Mouse (Mus musculus) thymus, postnatal 14 days (tissue): ENCODE measurements around the gene Spon1.

Experiments used
- DNase-seq: peaks from one replicate; pipeline ENCODE4 v3.0.0; 2021

Gene Spon1

GRCm38 (mm10) chr7:113765667-113766497 is at the start of gene Spon1:
Gene Spon1 (plus strand): TSS chr7:113765998.
- peak; percentile 69 for DNase-seq

DNA sequence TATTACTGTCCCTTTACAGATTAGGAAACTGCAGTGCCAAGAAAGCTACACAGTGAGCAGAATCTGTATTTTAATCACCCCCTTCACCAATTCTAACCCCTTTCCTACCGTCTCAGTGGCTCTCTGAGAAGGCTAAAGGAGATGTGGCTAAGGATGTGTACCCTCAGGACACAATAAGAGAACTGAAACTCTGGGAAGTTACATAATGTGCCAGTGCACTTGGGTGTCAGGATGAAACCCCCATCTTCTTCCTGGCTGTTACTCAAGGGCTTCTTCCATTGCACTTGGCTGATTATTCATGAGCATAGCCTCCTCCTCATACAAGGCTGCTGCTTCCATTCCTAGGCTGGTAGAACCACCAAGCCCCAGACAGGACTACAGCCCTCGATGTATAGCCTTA is 43.8 kb upstream of the Spon1 start:
- no peak for DNase-seq

DNA sequence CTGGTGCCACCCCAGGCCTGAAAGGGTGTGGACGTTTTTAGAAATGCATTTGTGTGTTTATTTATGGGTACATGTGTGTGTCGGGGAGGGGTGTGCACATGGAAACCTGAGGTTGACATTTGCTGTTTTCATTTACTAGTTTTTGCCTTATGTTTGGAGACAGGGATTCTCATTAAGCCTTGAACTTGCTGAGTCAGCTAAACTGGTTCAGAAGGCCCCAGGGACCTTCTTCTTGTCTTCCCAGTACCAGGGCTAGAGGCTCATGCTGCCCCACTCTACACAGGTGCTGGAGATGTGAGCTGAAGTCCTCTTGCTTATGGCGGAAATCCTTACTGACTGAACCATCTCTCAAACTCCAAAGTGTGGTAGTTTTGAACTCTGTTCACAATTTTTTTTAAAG is 41.9 kb upstream of the Spon1 start:
- DNase-seq = no peak

GRCm38 (mm10) chr7:113727999-113728713 is 37.6 kb upstream of the Spon1 start:
- no peak for DNase-seq

DNA sequence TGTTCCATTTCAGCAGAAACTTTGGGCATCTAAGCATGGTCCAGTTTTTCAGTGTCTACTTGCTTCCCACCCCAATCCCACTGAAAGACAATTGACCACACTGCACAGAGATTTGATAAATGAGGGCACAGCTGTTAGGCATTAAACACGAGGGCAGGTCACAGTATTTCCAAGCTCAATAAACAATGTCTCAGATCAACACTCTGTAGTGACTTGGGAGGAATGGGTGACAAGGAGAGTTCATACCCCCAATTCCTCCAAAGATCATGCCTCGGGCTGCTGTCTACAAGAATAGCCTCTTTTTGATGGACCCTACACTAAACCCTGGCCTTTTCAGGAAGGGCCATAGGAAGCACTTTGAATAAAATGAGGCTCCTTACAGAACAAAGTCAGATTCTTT is 36.9 kb upstream of the Spon1 start:
- no peak for DNase-seq

- no peak for DNase-seq
Observed at GRCm38 (mm10) chr7:113730406-113731247, 35.2 kb upstream of the Spon1 start.

- no peak for DNase-seq
Observed at GRCm38 (mm10) chr7:113737790-113738362, 27.9 kb upstream of the Spon1 start.

DNA sequence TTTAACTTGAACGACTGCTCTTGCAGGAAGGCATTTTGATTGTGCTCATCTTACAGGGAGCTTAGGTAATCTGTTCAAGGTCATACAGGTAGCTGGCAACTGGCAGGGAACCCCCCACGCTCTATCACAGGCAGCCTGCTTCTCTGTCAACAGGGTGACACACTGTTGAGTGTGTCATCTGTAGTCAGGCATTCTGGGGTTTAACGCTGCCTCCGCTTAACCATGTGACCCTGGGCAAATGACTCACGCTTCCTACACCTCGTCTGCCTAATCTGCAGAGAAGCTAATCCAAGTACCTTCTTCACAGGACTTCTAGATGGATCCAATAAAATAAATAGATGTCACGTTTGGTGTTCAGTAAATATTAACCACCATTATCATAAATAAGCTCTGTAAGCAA is 26.6 kb upstream of the Spon1 start:
- no peak for DNase-seq

- peak; percentile 14 for DNase-seq
Observed at GRCm38 (mm10) chr7:113742644-113743043, 23.2 kb upstream of the Spon1 start.

- no peak for DNase-seq
Observed at GRCm38 (mm10) chr7:113743982-113744381, 21.8 kb upstream of the Spon1 start.

- DNase-seq = no peak
Observed at GRCm38 (mm10) chr7:113756616-113757015, 9.2 kb upstream of the Spon1 start.

GRCm38 (mm10) chr7:113759212-113759611 is 6.6 kb upstream of the Spon1 start:
- DNase-seq = peak; percentile 46

DNA sequence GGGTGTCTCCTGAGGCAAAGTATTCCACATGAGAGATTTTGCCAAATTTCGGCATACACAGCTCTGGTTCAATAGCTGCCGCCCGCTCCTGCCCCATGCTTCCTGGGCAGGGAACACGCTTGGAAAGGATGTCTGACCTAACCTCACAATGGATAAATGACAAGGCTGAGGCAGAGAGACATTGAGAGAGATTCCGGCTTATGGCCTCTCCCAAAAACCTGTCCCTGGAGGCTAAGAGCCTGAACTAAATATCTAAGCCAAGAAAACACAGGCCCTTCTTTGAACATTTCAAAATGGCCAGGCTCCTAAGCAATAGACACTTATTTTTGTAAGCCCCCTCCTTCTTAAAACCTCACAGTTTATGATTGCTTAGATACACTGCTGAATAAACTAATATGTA is 665 bp upstream of the Spon1 start:
- DNase-seq = no peak

DNA sequence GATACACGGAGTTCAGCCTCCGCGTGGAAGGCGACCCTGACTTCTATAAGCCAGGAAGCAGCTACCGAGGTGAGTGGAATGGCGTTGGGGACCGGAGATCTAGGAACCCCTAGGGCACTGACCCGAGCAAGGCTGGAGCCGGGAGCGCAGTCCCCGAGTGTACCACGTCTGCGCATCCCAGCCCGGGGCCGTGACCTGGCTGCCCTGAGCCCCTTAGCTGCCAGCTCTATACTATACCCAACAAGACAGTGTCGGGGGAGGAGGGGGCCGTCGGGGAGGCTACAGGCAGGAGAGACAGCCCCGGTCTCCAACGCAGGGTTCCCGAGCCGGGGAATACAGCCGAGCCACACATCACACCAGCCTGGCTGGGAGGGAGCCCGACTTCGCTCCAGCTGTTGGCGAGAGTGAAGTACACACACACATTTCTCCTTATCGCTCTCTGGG is 722 bp downstream of the Spon1 start:
- no peak for DNase-seq

GRCm38 (mm10) chr7:113767546-113767945 is 1.7 kb downstream of the Spon1 start:
- no peak for DNase-seq

GRCm38 (mm10) chr7:113768174-113768935 is 2.6 kb downstream of the Spon1 start:
- no peak for DNase-seq

DNA sequence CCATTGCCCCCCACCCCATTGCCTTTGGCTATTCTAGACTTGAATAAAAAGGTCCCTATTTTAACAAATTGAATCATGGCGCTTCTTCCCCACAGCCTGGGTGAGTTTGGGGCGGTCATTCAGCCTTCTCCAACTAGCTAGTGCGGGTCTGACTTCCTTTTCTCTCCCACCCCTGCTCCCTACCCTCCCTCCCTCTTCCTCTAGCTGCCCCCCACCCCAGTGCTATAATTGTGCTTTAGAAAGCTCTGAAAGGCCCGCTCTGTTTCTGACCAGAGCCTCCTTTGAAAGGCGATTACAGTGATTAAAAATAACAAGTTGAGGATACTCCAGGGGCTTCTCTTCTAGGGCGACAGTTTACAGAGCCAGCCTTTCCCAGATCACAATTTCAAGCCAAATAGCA is 3.5 kb downstream of the Spon1 start:
- DNase-seq = no peak

DNA sequence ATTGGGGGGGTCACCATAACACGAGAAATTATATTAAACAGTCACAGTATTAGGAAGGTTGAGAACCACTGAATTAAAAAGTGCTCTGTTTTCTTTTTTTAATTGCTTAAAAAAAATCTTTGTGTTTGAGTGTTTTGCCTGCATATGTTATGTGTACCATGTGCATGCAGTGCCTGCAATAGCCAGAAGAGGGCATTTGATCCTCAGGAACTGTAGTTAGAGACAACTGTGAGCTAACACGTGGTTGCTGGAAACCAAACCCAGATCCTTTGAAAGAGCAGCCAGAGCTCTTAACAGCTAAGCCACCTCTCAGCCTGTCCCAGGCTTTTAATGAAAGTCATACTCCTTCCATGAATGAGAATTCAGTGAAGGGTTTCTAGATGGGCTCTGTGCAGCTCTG is 6.3 kb downstream of the Spon1 start:
- DNase-seq = peak; percentile 38

- DNase-seq = peak; percentile 90
Observed at GRCm38 (mm10) chr7:113773436-113773835, 7.6 kb downstream of the Spon1 start.

GRCm38 (mm10) chr7:113774039-113774438 is 8.2 kb downstream of the Spon1 start:
- peak; percentile 91 for DNase-seq

- no peak for DNase-seq
Observed at GRCm38 (mm10) chr7:113774906-113775305, 9.1 kb downstream of the Spon1 start.

GRCm38 (mm10) chr7:113778546-113778945 is 12.7 kb downstream of the Spon1 start:
- DNase-seq = no peak
